Comparison of ENCODE assay signal across 16 mouse cellular contexts in genomic region chr8:109280540-109280939, GRCm38 (mm10).
DNase-seq lines count a peak whose midpoint lies in the region; ATAC-seq lines count a peak whose summit lies in the region.
"Had no signal": no experiment of that assay in that cellular context is flagged by ENCODE, and none has a peak within 500 bp of the region (broad histone marks: within the 10 kb centered on the region; RNA-seq: fewer than 3 reads in every experiment).

No protein-coding gene starts in this region.

- 84% methylated on average over 2 of the region's 2 CpGs for WGBS in midbrain, embryonic 10.5 days
- 90% methylated on average over 2 of the region's 2 CpGs for WGBS in midbrain, embryonic 15.5 days

- H3K9me3 ChIP-seq in midbrain, embryonic 10.5 days (replicated peaks), result no peaks in the 10 kb centered on the region
- H3K9me3 ChIP-seq in midbrain, embryonic 15.5 days, result no peaks in the 10 kb centered on the region
- H3K9me3 ChIP-seq: heart, embryonic 13.5 days; limb, embryonic 15.5 days had no signal

- no peak overlapping the region for H3K9ac ChIP-seq in midbrain, embryonic 15.5 days
- H3K9ac ChIP-seq: heart, embryonic 13.5 days; limb, embryonic 15.5 days had no signal

- no peak overlapping the region for H3K4me3 ChIP-seq in midbrain, embryonic 10.5 days
- H3K4me3 ChIP-seq in midbrain, embryonic 15.5 days, result no peak overlapping the region
- H3K4me3 ChIP-seq: heart, embryonic 13.5 days; limb, embryonic 15.5 days had no signal

- no peaks in the 10 kb centered on the region for H3K27me3 ChIP-seq in midbrain, embryonic 10.5 days (ENCODE audit: low read depth, poor library complexity, severe bottlenecking)
- H3K27me3 ChIP-seq in midbrain, embryonic 15.5 days (replicated peaks), result no peaks in the 10 kb centered on the region
- H3K27me3 ChIP-seq: heart, embryonic 13.5 days; limb, embryonic 15.5 days had no signal

- H3K4me1 ChIP-seq in midbrain, embryonic 10.5 days, result 0 out of 2 replicates have a peak, but pooled peaks cover 2% of the 10 kb centered on the region
- H3K4me1 ChIP-seq in midbrain, embryonic 15.5 days, result no peaks in the 10 kb centered on the region
- H3K4me1 ChIP-seq: heart, embryonic 13.5 days; limb, embryonic 15.5 days had no signal

- H3K36me3 ChIP-seq in midbrain, embryonic 10.5 days, result no peaks in the 10 kb centered on the region
- H3K36me3 ChIP-seq in midbrain, embryonic 15.5 days (replicated peaks), result no peaks in the 10 kb centered on the region
- H3K36me3 ChIP-seq: heart, embryonic 13.5 days; limb, embryonic 15.5 days had no signal

- peak; percentile 10 to 11 for DNase-seq in cerebellum, postnatal 10 days
- DNase-seq in cerebellum, adult 11 months, result no peak
- peak; percentile 34 for DNase-seq in midbrain, embryonic 10.5 days (ENCODE audit: low spot score)
- DNase-seq in retina, embryonic 14.5 days (ENCODE audit: low spot score), result peak; percentile 65
- DNase-seq in layer of hippocampus, adult 9-11 months, result no peak
- DNase-seq in ovary, postnatal 10 days (ENCODE audit: low spot score), result no peak
- DNase-seq: kidney, postnatal 10 days; layer of hippocampus, postnatal 36 days; lung, postnatal 14 days; right cerebral cortex, adult 18-20 months; thymus, postnatal 25 days had no signal

- H3K27ac ChIP-seq in midbrain, embryonic 10.5 days (replicated peaks), result no peak overlapping the region
- H3K27ac ChIP-seq in midbrain, embryonic 15.5 days, result no peak overlapping the region
- H3K27ac ChIP-seq: heart, embryonic 13.5 days; limb, embryonic 15.5 days had no signal

- no peak for ATAC-seq in midbrain, embryonic 15.5 days (replicated peaks)
- ATAC-seq in common myeloid progenitor, adult 5-6 weeks (replicated peaks; ENCODE audit: low read depth, poor library complexity, severe bottlenecking), result peak; percentile 62
- ATAC-seq: hindbrain, embryonic 16.5 days had no signal

- H3K4me2 ChIP-seq in midbrain, embryonic 15.5 days, result no peak overlapping the region
- H3K4me2 ChIP-seq: heart, embryonic 13.5 days; limb, embryonic 15.5 days had no signal

Comparison
In these comparisons a context has a peak if more than half of its experiments do, and no peak if none do; other contexts are left out.
1. DNase-seq: peak in cerebellum, postnatal 10 days (2 of 2), midbrain, embryonic 10.5 days (single experiment) and retina, embryonic 14.5 days (single experiment); none in cerebellum, adult 11 months (single experiment), layer of hippocampus, adult 9-11 months (single experiment) and ovary, postnatal 10 days (single experiment).